Mouse (Mus musculus) ES-E14 (cell line): ENCODE data around the gene Ranbp3.

ENCODE experiments used
- CHD2 ChIP-seq: IDR thresholded peaks from 2 replicates; pipeline ENCODE4 v1.6.1; 2014; ENCODE audit warnings: mild to moderate bottlenecking, low read depth, low read length, inconsistent platforms
- HCFC1 ChIP-seq: IDR thresholded peaks from 2 replicates; pipeline ENCODE4 v1.6.1; 2012; ENCODE audit warnings: low read length, inconsistent platforms, borderline replicate concordance; ENCODE audit not compliant: insufficient read depth
- MAFK ChIP-seq: IDR thresholded peaks from 2 replicates; pipeline ENCODE4 v1.6.1; 2014; ENCODE audit warnings: mild to moderate bottlenecking, low read depth, low read length, inconsistent platforms; ENCODE audit not compliant: insufficient read depth
- ZC3H11A ChIP-seq: IDR thresholded peaks from 2 replicates; pipeline ENCODE4 v1.6.1; 2012; ENCODE audit warnings: low read depth, mild to moderate bottlenecking, inconsistent platforms, low read length, borderline replicate concordance
- ZNF384 ChIP-seq: IDR thresholded peaks from 2 replicates; pipeline ENCODE4 v1.6.1; 2012; ENCODE audit warnings: low read depth, low read length, inconsistent platforms

DNA sequence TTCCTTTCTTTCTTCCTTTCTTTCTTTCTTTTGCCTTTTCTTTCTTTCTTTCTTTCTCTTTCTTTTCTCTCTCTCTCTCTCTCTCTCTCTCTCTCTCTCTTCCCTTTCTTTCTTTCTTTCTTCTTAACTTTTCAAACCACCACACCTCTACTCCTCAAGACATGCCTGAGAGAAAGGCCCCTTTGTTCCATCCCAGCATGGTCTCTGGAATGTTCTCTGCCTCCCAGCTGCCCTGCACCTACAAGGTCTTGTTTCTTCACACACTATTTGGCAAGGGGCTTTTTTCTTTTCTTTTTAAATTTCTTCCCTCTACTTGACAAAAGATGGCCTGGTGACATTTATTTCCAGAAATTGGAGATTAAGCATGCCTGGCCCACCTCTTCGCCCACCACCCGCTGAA lies 56.6 kb downstream of the Ranbp3 start:
- TF ChIP-seq CHD2 = no peak
- TF ChIP-seq ZC3H11A = no peak
- no peak for TF ChIP-seq ZNF384
- no peak for TF ChIP-seq HCFC1
- no peak for TF ChIP-seq MAFK
